Mouse (Mus musculus) midbrain, embryonic 14.5 days (tissue): ENCODE results near the gene Ucp2. TPM values are rescaled to one million over a fixed set of nuclear protein-coding genes. Genes with fewer than 3 reads are reported as not detected.

ENCODE experiments used
- ATAC-seq: fragments of 200-750 bp; cut with Nextera tagmentation; 2 replicates; pipeline ENCODE4 v1.8.0; 2017; ENCODE audit warnings: moderate number of reproducible peaks, moderate library complexity; ENCODE audit not compliant: low FRiP score, low TSS enrichment
- DNase-seq: peaks from one replicate; pipeline ENCODE4 v3.0.0-alpha.2; 2015
- H3K27ac ChIP-seq: fragments of 300-500 bp; sonication (generic); replicated peaks from 2 replicates; pipeline ENCODE4 v1.5.1; 2014; ENCODE audit warnings: mild to moderate bottlenecking, low read depth, low read length, moderate library complexity
- H3K27me3 ChIP-seq: fragments of 300-500 bp; sonication (generic); 2 replicates; pipeline ENCODE4 v1.6.1; 2014; ENCODE audit warnings: low read length, control low read depth, mixed read lengths; ENCODE audit not compliant: control insufficient read depth, insufficient read depth
- H3K36me3 ChIP-seq: fragments of 300-500 bp; sonication (generic); 2 replicates; pipeline ENCODE4 v1.6.1; 2014; ENCODE audit warnings: low read length, control low read depth; ENCODE audit not compliant: control insufficient read depth, insufficient read depth
- H3K4me1 ChIP-seq: fragments of 300-500 bp; sonication (generic); 2 replicates; pipeline ENCODE4 v1.6.1; 2014; ENCODE audit warnings: mild to moderate bottlenecking, antibody characterized with exemption, low read length, control low read depth; ENCODE audit not compliant: control insufficient read depth, insufficient read depth
- H3K4me2 ChIP-seq: fragments of 300-500 bp; sonication (generic); 2 replicates; pipeline ENCODE4 v1.6.1; 2014; ENCODE audit warnings: mild to moderate bottlenecking, low read length, moderate library complexity
- H3K4me3 ChIP-seq: fragments of 300-500 bp; sonication (generic); replicated peaks from 2 replicates; pipeline ENCODE4 v1.5.1; 2014; ENCODE audit warnings: low read depth, low read length
- H3K9ac ChIP-seq: fragments of 300-500 bp; sonication (generic); replicated peaks from 2 replicates; pipeline ENCODE4 v1.6.1; 2014; ENCODE audit warnings: mild to moderate bottlenecking, low read length, moderate library complexity
- H3K9me3 ChIP-seq: fragments of 300-500 bp; sonication (generic); 2 replicates; pipeline ENCODE4 v1.6.1; 2016; ENCODE audit warnings: low read length, control low read depth, mixed read lengths; ENCODE audit not compliant: control insufficient read depth
- WGBS: fragments of 180-500 bp; shearing (Covaris S2); extraction: QIAGEN DNeasy Blood & Tissue Kit; methylation state at CpG from one replicate; pipeline ENCODE4 v1.1.7; 2014; 5-methylcytosine and 5-hydroxymethylcytosine counted together
- polyA plus RNA-seq: library from polyadenylated mRNA; unstranded; fragments of >200 nt; fragmentation: Nextera tagmentation; extraction: Ambion mirVana; gene quantifications from 2 replicates; pipeline ENCODE4 v1.2.1, GENCODE M21; 2014

The Ucp2 gene
- polyA plus RNA-seq, 1 experiment from 2014 or later, result 55.6 TPM

DNA sequence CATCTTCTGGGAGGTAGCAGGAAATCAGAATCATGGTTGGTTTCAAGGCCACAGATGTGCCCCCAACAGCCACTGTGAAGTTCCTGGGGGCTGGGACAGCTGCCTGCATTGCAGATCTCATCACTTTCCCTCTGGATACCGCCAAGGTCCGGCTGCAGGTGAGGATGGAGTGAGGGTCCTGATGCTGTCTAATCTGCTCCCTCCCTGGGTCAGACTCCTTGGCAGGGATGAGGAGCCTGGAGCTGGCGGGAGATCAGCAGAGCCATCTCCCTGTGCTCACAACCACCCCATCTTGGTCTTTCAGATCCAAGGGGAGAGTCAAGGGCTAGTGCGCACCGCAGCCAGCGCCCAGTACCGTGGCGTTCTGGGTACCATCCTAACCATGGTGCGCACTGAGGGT is 3.7 kb downstream of the Ucp2 start:
- Histone ChIP-seq H3K9ac (no peak overlapping the region), H3K27ac (no peak overlapping the region), H3K4me3 (no peak overlapping the region), H3K4me1 (peaks cover 17% of the 10 kb centered on the region), H3K36me3 (no peaks in the 10 kb centered on the region), H3K4me2 (no peak overlapping the region), H3K27me3 (no peaks in the 10 kb centered on the region; the same call in 1 of the 2 replicates), H3K9me3 (no peaks in the 10 kb centered on the region)
- ATAC-seq (no peak), DNase-seq (no peak)
- 98% methylated on average over 9 of the region's 9 CpGs for WGBS

DNA sequence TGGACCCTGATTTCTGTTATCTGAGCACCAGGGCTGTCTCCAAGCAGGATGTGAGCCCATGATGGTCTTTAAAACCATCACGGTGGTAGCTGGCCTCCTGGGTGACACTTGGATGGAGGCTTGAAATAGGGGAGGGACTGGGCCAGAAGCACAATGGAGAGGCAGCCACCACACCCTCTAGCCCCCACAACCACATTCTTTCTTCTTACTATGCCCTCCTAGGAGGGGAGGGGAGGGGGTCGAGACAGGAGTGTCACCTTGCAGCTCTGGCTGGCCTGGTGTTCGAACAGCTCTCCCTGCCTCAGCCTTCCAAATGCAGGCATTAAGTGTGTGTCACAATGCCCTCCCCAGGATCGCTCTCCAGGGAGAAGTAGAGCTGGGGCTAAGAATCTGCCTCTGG is 4.3 kb downstream of the Ucp2 start:
- no peak overlapping the region for H3K27ac ChIP-seq
- no peak overlapping the region for H3K4me3 ChIP-seq
- H3K27me3 ChIP-seq, result no peaks in the 10 kb centered on the region; the same call in 1 of the 2 replicates
- WGBS, result 80% methylated on average over 4 of the region's 4 CpGs
- no peak overlapping the region for H3K9ac ChIP-seq
- no peak overlapping the region for H3K4me2 ChIP-seq
- H3K36me3 ChIP-seq, result no peaks in the 10 kb centered on the region
- no peak for DNase-seq
- H3K9me3 ChIP-seq, result no peaks in the 10 kb centered on the region
- peaks cover 17% of the 10 kb centered on the region for H3K4me1 ChIP-seq
- no peak for ATAC-seq

GRCm38 (mm10) chr7:100497982-100498381 is 4.8 kb downstream of the Ucp2 start:
- DNase-seq (no peak), ATAC-seq (no peak)
- no peak overlapping the region for H3K9ac ChIP-seq
- H3K27ac ChIP-seq, result no peak overlapping the region
- H3K4me3 ChIP-seq, result no peak overlapping the region
- no peaks in the 10 kb centered on the region for H3K27me3 ChIP-seq
- no peaks in the 10 kb centered on the region for H3K9me3 ChIP-seq
- 95% methylated on average over 13 of the region's 13 CpGs for WGBS
- peaks cover 14% of the 10 kb centered on the region for H3K4me1 ChIP-seq
- H3K4me2 ChIP-seq, result no peak overlapping the region
- no peaks in the 10 kb centered on the region for H3K36me3 ChIP-seq

DNA sequence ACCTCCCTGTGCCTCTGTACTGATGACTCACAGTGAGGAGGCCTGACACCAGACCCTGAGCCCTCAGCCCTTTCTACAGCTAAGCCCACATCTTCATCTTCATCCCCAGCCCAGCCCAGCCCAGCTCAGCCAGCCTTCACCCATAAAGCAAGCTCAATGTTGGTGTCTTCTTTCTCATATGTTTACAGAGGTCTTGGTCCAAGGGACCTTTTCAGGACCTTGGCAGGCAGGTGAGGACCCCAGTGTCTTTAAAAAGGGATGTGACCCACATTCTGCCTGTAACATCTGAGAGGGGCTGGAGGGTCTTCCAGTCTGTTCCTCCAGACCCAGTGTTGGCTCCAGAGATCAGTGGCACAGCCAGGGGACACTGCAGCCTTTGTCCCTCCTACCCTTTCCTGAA is 6.3 kb downstream of the Ucp2 start:
- H3K9me3 ChIP-seq, result no peaks in the 10 kb centered on the region
- no peak overlapping the region for H3K9ac ChIP-seq
- DNase-seq (no peak), ATAC-seq (no peak)
- H3K4me3 ChIP-seq, result no peak overlapping the region
- H3K27ac ChIP-seq, result no peak overlapping the region
- peaks cover 12% of the 10 kb centered on the region for H3K4me1 ChIP-seq
- no peaks in the 10 kb centered on the region for H3K36me3 ChIP-seq
- no peak overlapping the region for H3K4me2 ChIP-seq
- H3K27me3 ChIP-seq, result no peaks in the 10 kb centered on the region

GRCm38 (mm10) chr7:100500276-100500977 is 7.3 kb downstream of the Ucp2 start:
- Histone ChIP-seq H3K36me3 (no peaks in the 10 kb centered on the region), H3K27ac (no peak overlapping the region), H3K27me3 (no peaks in the 10 kb centered on the region), H3K9me3 (no peaks in the 10 kb centered on the region), H3K4me1 (peaks cover 7% of the 10 kb centered on the region), H3K4me2 (no peak overlapping the region), H3K4me3 (no peak overlapping the region), H3K9ac (no peak overlapping the region)
- DNase-seq (no peak), ATAC-seq (no peak)
- 73% methylated on average over 16 of the region's 16 CpGs for WGBS

GRCm38 (mm10) chr7:100501027-100501843 is 8.1 kb downstream of the Ucp2 start:
- Histone ChIP-seq H3K9me3 (no peaks in the 10 kb centered on the region), H3K27me3 (no peaks in the 10 kb centered on the region), H3K4me3 (no peak overlapping the region), H3K36me3 (no peaks in the 10 kb centered on the region), H3K4me1 (no peaks in the 10 kb centered on the region), H3K9ac (no peak overlapping the region), H3K4me2 (no peak overlapping the region), H3K27ac (no peak overlapping the region)
- DNase-seq (no peak), ATAC-seq (no peak)
- WGBS, result 78% methylated on average over 6 of the region's 6 CpGs

DNA sequence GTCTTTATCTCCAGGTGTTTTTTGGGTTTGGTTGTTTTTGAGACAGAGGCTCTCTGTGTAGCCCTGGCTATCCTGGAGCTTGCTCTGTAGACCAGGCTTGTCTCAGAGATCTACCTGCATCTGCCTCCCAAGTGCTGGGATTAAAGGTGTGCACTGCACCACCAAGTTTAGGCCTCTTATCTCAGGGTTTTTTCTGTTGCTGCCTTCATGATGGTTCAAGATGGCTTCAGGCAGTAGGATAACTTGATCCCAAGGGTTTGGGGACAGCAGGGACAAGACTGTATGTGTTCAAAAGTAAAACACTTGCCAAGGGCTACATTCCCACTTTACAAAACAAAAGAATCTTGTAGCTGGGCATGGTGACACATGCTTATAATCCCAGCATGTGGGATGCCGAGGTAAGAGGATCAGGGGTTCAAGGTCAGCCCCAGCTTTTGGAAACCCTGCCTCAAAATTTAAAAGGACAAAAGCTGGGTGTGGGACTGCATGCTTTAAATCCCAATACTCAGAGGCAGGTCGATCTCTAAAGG is 8.8 kb downstream of the Ucp2 start:
- no peak for ATAC-seq
- H3K36me3 ChIP-seq, result no peaks in the 10 kb centered on the region
- no peaks in the 10 kb centered on the region for H3K27me3 ChIP-seq
- no peak overlapping the region for H3K4me3 ChIP-seq
- no peak overlapping the region for H3K4me2 ChIP-seq
- no peaks in the 10 kb centered on the region for H3K4me1 ChIP-seq
- no peak overlapping the region for H3K9ac ChIP-seq
- DNase-seq, result no peak
- 53% methylated on average over 2 of the region's 2 CpGs for WGBS
- no peaks in the 10 kb centered on the region for H3K9me3 ChIP-seq
- no peak overlapping the region for H3K27ac ChIP-seq

DNA sequence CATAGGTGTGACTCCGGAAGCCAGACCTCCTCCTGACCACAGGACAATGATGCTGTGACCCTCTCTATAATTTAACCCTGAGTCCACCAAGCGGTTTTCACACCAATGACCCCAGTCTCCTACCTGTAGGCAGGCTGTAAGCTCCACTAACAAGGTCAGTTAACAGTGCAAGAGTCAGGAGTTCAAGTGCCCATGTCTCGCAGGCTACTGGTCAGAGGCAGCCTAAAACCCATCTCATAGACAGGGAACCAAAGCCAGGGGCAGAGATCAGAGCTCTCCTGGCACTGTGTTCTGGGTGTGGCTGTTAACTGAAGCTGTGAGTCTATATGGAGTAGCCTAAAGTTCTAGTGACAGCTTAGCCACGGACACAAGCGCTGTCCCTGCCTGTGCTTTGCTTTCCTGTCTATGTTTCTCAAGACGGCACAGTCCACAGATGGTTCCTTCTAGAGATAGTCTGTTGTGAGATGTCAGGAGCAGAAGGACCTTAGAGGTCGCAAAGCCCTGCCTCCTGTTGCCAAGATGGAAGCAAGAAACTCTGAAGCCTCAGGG is 9.3 kb downstream of the Ucp2 start:
- H3K4me3 ChIP-seq, result no peak overlapping the region
- no peaks in the 10 kb centered on the region for H3K9me3 ChIP-seq
- WGBS, result 83% methylated on average over 7 of the region's 7 CpGs
- no peaks in the 10 kb centered on the region for H3K27me3 ChIP-seq
- no peak overlapping the region for H3K9ac ChIP-seq
- no peak overlapping the region for H3K27ac ChIP-seq
- H3K4me2 ChIP-seq, result no peak overlapping the region
- DNase-seq, result no peak
- no peaks in the 10 kb centered on the region for H3K4me1 ChIP-seq
- ATAC-seq, result no peak
- no peaks in the 10 kb centered on the region for H3K36me3 ChIP-seq
